In genomic region chr10:21420457-21421424, GRCm38 (mm10) we compare ENCODE assay signal across 9 mouse cellular contexts. TPM values are rescaled to one million over a fixed set of nuclear protein-coding genes. Genes with fewer than 3 reads are reported as not detected.
DNase-seq lines count a peak whose midpoint lies in the region; ATAC-seq and TF ChIP-seq lines count a peak whose summit lies in the region.
"Had no signal": no experiment of that assay in that cellular context is flagged by ENCODE, and none has a peak within 500 bp of the region (broad histone marks: within the 10 kb centered on the region; RNA-seq: fewer than 3 reads in every experiment).

No protein-coding gene starts in this region.

- H3K4me2 ChIP-seq in forebrain, embryonic 14.5 days (ENCODE audit: low read length): no peak overlapping the region

- ATAC-seq in forebrain, embryonic 14.5 days: no peak
- peak; percentile 51; the same call in 1 of the 2 replicates for ATAC-seq in megakaryocyte, adult 5-6 weeks (ENCODE audit: poor library complexity, severe bottlenecking)

- 75% methylated on average over 24 of the region's 24 CpGs for WGBS in forebrain, embryonic 14.5 days

- H3K36me3 ChIP-seq in forebrain, embryonic 14.5 days (ENCODE audit: control insufficient read depth, insufficient read depth, low read length): no peaks in the 10 kb centered on the region

- no peak overlapping the region for H3K4me3 ChIP-seq in forebrain, embryonic 14.5 days (ENCODE audit: low read depth, low read length)
- no peak overlapping the region for H3K4me3 ChIP-seq in layer of hippocampus, adult 2 months

- H3K9ac ChIP-seq in forebrain, embryonic 14.5 days (ENCODE audit: low read length): no peak overlapping the region

- H3K4me1 ChIP-seq in forebrain, embryonic 14.5 days (ENCODE audit: control insufficient read depth, insufficient read depth, low read length): no peaks in the 10 kb centered on the region

- H3K9me3 ChIP-seq in forebrain, embryonic 14.5 days (replicated peaks; ENCODE audit: control insufficient read depth, low read length): no peaks in the 10 kb centered on the region

- TF ChIP-seq CTCF in layer of hippocampus, adult 2 months (conservative IDR thresholded peaks at IDR 0.05): peak; percentile 78

- DNase-seq in frontal cortex, adult 2 months (ENCODE audit: extremely low spot score in 1 of 2, low spot score in 1 of 2): peak; percentile 23 to 86
- no peak for DNase-seq in frontal cortex, postnatal 14 days (ENCODE audit: low spot score in 2 of 2)
- peak; percentile 49 for DNase-seq in A20 (ENCODE audit: low read depth, low spot score)
- peak; percentile 79 for DNase-seq in adrenal gland, postnatal 14 days
- DNase-seq in forebrain, embryonic 14.5 days (ENCODE audit: low spot score): peak; percentile 49
- DNase-seq in layer of hippocampus, adult 2 months (ENCODE audit: low spot score in 2 of 2): peak; percentile 27 to 63
- DNase-seq in testis, postnatal 10 days (ENCODE audit: low spot score): peak; percentile 77

- H3K27ac ChIP-seq in forebrain, embryonic 14.5 days (ENCODE audit: low read depth, low read length): no peak overlapping the region
- H3K27ac ChIP-seq in layer of hippocampus, adult 2 months: no peak overlapping the region
- H3K27ac ChIP-seq: macrophage had no signal

- H3K27me3 ChIP-seq in forebrain, embryonic 14.5 days (replicated peaks; ENCODE audit: control insufficient read depth, insufficient read depth, low read length): no peaks in the 10 kb centered on the region

RNA-seq across cellular contexts. Expression of gene Aldh8a1, which starts 43.6 kb away (rescaled TPM):
- polyA plus RNA-seq in frontal cortex, adult 2 months (2012; rRNA removed): 0.17 and 0.22 TPM in 2 replicates
- total RNA-seq in adrenal gland, postnatal 14 days (2021): 1.3 and 18.0 TPM in 2 replicates
- 0.12 TPM in 1 of 2 replicates, not detected in the other for polyA plus RNA-seq in forebrain, embryonic 14.5 days (2014; fragmentation: Nextera tagmentation; extraction: Ambion mirVana)
- total RNA-seq in layer of hippocampus, adult 2 months (2021): under 1 TPM in 1 of 2 experiments, not detected in 1; 0.20 TPM
- 0.09 TPM in 1 of 2 replicates, not detected in the other for total RNA-seq in megakaryocyte, adult 5-6 weeks (2015)
- 0.11 TPM in 1 of 2 replicates, not detected in the other for total RNA-seq in megakaryocyte, adult 5-6 weeks (2017)
- polyA plus RNA-seq: macrophage had no signal

Comparison
In these comparisons a context has a peak if more than half of its experiments do, and no peak if none do; other contexts are left out.
1. DNase-seq: peak in frontal cortex, adult 2 months (2 of 2), A20 (single experiment), adrenal gland, postnatal 14 days (single experiment), forebrain, embryonic 14.5 days (single experiment), layer of hippocampus, adult 2 months (2 of 2) and testis, postnatal 10 days (single experiment); none in frontal cortex, postnatal 14 days (0 of 2).